Mouse (Mus musculus) lung, postnatal 0 days (tissue): ENCODE measurements around the gene Sytl2. TPM values are rescaled to one million over a fixed set of nuclear protein-coding genes. Genes with fewer than 3 reads are reported as not detected.

Experiments
- ATAC-seq: fragments of 200-750 bp; cut with Nextera tagmentation; 2 replicates; pipeline ENCODE4 v1.8.0; 2017; ENCODE audit warnings: moderate library complexity
- DNase-seq: peaks from one replicate; pipeline ENCODE4 v3.0.0-alpha.2; 2016; ENCODE audit warnings: low spot score
- H3K27ac ChIP-seq: fragments of 300-500 bp; sonication (generic); 2 replicates; pipeline ENCODE4 v1.5.1; 2014; ENCODE audit warnings: antibody characterized with exemption, mild to moderate bottlenecking, low read length, mixed read lengths
- H3K27me3 ChIP-seq: fragments of 300-500 bp; sonication (generic); replicated peaks from 2 replicates; pipeline ENCODE4 v1.6.1; 2014; ENCODE audit warnings: low read length, mixed read lengths; ENCODE audit not compliant: insufficient read depth
- H3K36me3 ChIP-seq: fragments of 300-500 bp; sonication (generic); 2 replicates; pipeline ENCODE4 v1.6.1; 2014; ENCODE audit warnings: low read length, mixed read lengths; ENCODE audit not compliant: insufficient read depth
- H3K4me1 ChIP-seq: fragments of 300-500 bp; sonication (generic); 2 replicates; pipeline ENCODE4 v1.6.1; 2014; ENCODE audit warnings: antibody characterized with exemption, low read depth, low read length, mixed read lengths; ENCODE audit not compliant: insufficient read depth
- H3K4me2 ChIP-seq: fragments of 300-500 bp; sonication (generic); replicated peaks from 2 replicates; pipeline ENCODE4 v1.6.1; 2014; ENCODE audit warnings: low read depth, mild to moderate bottlenecking, low read length, moderate library complexity, mixed read lengths
- H3K4me3 ChIP-seq: fragments of 300-500 bp; sonication (generic); 2 replicates; pipeline ENCODE4 v1.5.1; 2014; ENCODE audit warnings: low read depth, low read length
- H3K9ac ChIP-seq: fragments of 300-500 bp; sonication (generic); replicated peaks from 2 replicates; pipeline ENCODE4 v1.6.1; 2014; ENCODE audit warnings: low read depth, mild to moderate bottlenecking
- H3K9me3 ChIP-seq: fragments of 300-500 bp; sonication (generic); 2 replicates; pipeline ENCODE4 v1.6.1; 2016; ENCODE audit warnings: low read length, mixed read lengths
- CTCF ChIP-seq: IDR thresholded peaks from 2 replicates; pipeline ENCODE4 v1.5.1; 2016; ENCODE audit warnings: antibody characterized with exemption, mild to moderate bottlenecking
- EP300 ChIP-seq: IDR thresholded peaks from 2 replicates; pipeline ENCODE4 v1.6.1; 2016; ENCODE audit warnings: antibody characterized with exemption, mild to moderate bottlenecking, control low read depth
- WGBS: fragments of 180-500 bp; shearing (Covaris S2); extraction: QIAGEN DNeasy Blood & Tissue Kit; methylation state at CpG from one replicate; pipeline ENCODE4 v1.1.7; 2014; 5-methylcytosine and 5-hydroxymethylcytosine counted together
- polyA plus RNA-seq: library from polyadenylated mRNA; unstranded; fragments of >200 nt; fragmentation: Nextera tagmentation; extraction: Ambion mirVana; gene quantifications from 2 replicates; pipeline ENCODE4 v1.2.1, GENCODE M21; 2015

Sytl2 gene
- polyA plus RNA-seq, 1 experiment from 2014 or later = 7.4 TPM

- 43% methylated on average over 5 of the region's 5 CpGs for WGBS
Measured at GRCm38 (mm10) chr7:90320124-90320523, 18.1 kb downstream of the Sytl2 start.

GRCm38 (mm10) chr7:90325166-90325565 lies 23.1 kb downstream of the Sytl2 start:
- no peaks in the 10 kb centered on the region for H3K36me3 ChIP-seq
- no peak overlapping the region for H3K4me2 ChIP-seq
- no peaks in the 10 kb centered on the region for H3K9me3 ChIP-seq
- no peaks in the 10 kb centered on the region for H3K27me3 ChIP-seq
- no peak overlapping the region for H3K9ac ChIP-seq
- H3K4me3 ChIP-seq = no peak overlapping the region
- WGBS = 91% methylated on average over 4 of the region's 4 CpGs
- no peaks in the 10 kb centered on the region for H3K4me1 ChIP-seq
- no peak overlapping the region for H3K27ac ChIP-seq
- ATAC-seq = no peak
- TF ChIP-seq EP300 (no peak), CTCF (no peak)
- no peak for DNase-seq

More at GRCm38 (mm10) chr7:90320124-90320523, 18.1 kb downstream of the Sytl2 start:
- Histone ChIP-seq H3K9me3 (no peaks in the 10 kb centered on the region), H3K27me3 (no peaks in the 10 kb centered on the region), H3K27ac (no peak overlapping the region), H3K4me2 (no peak overlapping the region), H3K36me3 (no peaks in the 10 kb centered on the region), H3K9ac (no peak overlapping the region), H3K4me1 (no peaks in the 10 kb centered on the region), H3K4me3 (no peak overlapping the region)
- no peak for ATAC-seq
- no peak for DNase-seq
- TF ChIP-seq EP300 (no peak), CTCF (no peak)

- Histone ChIP-seq H3K4me2 (no peak overlapping the region), H3K9ac (no peak overlapping the region), H3K4me3 (no peak overlapping the region), H3K4me1 (no peaks in the 10 kb centered on the region), H3K9me3 (no peaks in the 10 kb centered on the region), H3K27me3 (no peaks in the 10 kb centered on the region), H3K27ac (no peak overlapping the region), H3K36me3 (no peaks in the 10 kb centered on the region)
- no peak for ATAC-seq
- TF ChIP-seq EP300 = no peak
- no peak for TF ChIP-seq CTCF
- DNase-seq = no peak
- 56% methylated on average over 1 of the region's 1 CpGs for WGBS
Measured at GRCm38 (mm10) chr7:90330200-90330599, 28.1 kb downstream of the Sytl2 start.

GRCm38 (mm10) chr7:90332483-90333065 lies 30.5 kb downstream of the Sytl2 start:
- H3K9ac ChIP-seq = no peak overlapping the region
- no peak overlapping the region for H3K4me2 ChIP-seq
- TF ChIP-seq EP300 (no peak), CTCF (no peak)
- H3K27ac ChIP-seq = no peak overlapping the region
- H3K4me1 ChIP-seq = no peaks in the 10 kb centered on the region
- H3K4me3 ChIP-seq = no peak overlapping the region
- ATAC-seq (no peak), DNase-seq (no peak)
- no peaks in the 10 kb centered on the region for H3K9me3 ChIP-seq
- no peaks in the 10 kb centered on the region for H3K36me3 ChIP-seq
- H3K27me3 ChIP-seq = no peaks in the 10 kb centered on the region
- WGBS = 76% methylated on average over 3 of the region's 3 CpGs

GRCm38 (mm10) chr7:90334362-90334761 lies 32.3 kb downstream of the Sytl2 start:
- DNase-seq (no peak), ATAC-seq (no peak)
- Histone ChIP-seq H3K4me3 (no peak overlapping the region), H3K27me3 (no peaks in the 10 kb centered on the region), H3K36me3 (no peaks in the 10 kb centered on the region), H3K9ac (no peak overlapping the region), H3K4me2 (no peak overlapping the region), H3K9me3 (no peaks in the 10 kb centered on the region), H3K27ac (no peak overlapping the region), H3K4me1 (no peaks in the 10 kb centered on the region)
- 80% methylated on average over 6 of the region's 6 CpGs for WGBS
- TF ChIP-seq EP300 (no peak), CTCF (no peak)

GRCm38 (mm10) chr7:90334831-90335230 lies 32.8 kb downstream of the Sytl2 start:
- DNase-seq (no peak), ATAC-seq (no peak)
- 88% methylated on average over 3 of the region's 3 CpGs for WGBS
- H3K27me3 ChIP-seq = no peaks in the 10 kb centered on the region
- H3K4me2 ChIP-seq = no peak overlapping the region
- H3K27ac ChIP-seq = no peak overlapping the region
- no peaks in the 10 kb centered on the region for H3K36me3 ChIP-seq
- TF ChIP-seq EP300 (no peak), CTCF (no peak)
- no peaks in the 10 kb centered on the region for H3K4me1 ChIP-seq
- no peak overlapping the region for H3K9ac ChIP-seq
- H3K4me3 ChIP-seq = no peak overlapping the region
- no peaks in the 10 kb centered on the region for H3K9me3 ChIP-seq

GRCm38 (mm10) chr7:90335755-90336194 lies 33.7 kb downstream of the Sytl2 start:
- no peak overlapping the region for H3K4me3 ChIP-seq
- ATAC-seq (peak; percentile 52), DNase-seq (peak; percentile 41)
- WGBS = 57% methylated on average over 3 of the region's 3 CpGs
- no peaks in the 10 kb centered on the region for H3K27me3 ChIP-seq
- H3K4me1 ChIP-seq = no peaks in the 10 kb centered on the region
- no peak overlapping the region for H3K27ac ChIP-seq
- H3K36me3 ChIP-seq = no peaks in the 10 kb centered on the region
- H3K4me2 ChIP-seq = no peak overlapping the region
- H3K9ac ChIP-seq = no peak overlapping the region
- no peak for TF ChIP-seq CTCF
- TF ChIP-seq EP300 = no peak
- no peaks in the 10 kb centered on the region for H3K9me3 ChIP-seq
